Mouse (Mus musculus) brain, embryonic 14.5 days (tissue): ENCODE data around the gene Slc38a3. TPM values are rescaled to one million over a fixed set of nuclear protein-coding genes. Genes with fewer than 3 reads are reported as not detected.

Experiments used
- DNase-seq: peaks from one replicate; pipeline ENCODE4 v3.0.0-alpha.2; 2011; ENCODE audit warnings: low read depth
- CTCF ChIP-seq: fragments of 200-500 bp; IDR thresholded peaks from 2 replicates; pipeline ENCODE4 v1.5.1; 2012; ENCODE audit warnings: inconsistent platforms, mild to moderate bottlenecking, moderate library complexity, borderline replicate concordance; ENCODE audit not compliant: insufficient read depth, insufficient read length; ENCODE audit errors: extremely low read depth
- POLR2A ChIP-seq: fragments of 200-500 bp; IDR thresholded peaks from 2 replicates; pipeline ENCODE4 v1.6.1; 2012; ENCODE audit warnings: mild to moderate bottlenecking, inconsistent platforms, borderline replicate concordance; ENCODE audit not compliant: poor library complexity, insufficient read depth, insufficient read length, severe bottlenecking; ENCODE audit errors: extremely low read depth
- polyA plus RNA-seq: library from polyadenylated mRNA; depleted of rRNA; stranded (reverse); fragments of >200 nt; gene quantifications from 2 replicates; pipeline ENCODE4 v1.2.3, GENCODE M21; 2012

The Slc38a3 gene
- polyA plus RNA-seq, 1 experiment: 79.7 TPM

DNA sequence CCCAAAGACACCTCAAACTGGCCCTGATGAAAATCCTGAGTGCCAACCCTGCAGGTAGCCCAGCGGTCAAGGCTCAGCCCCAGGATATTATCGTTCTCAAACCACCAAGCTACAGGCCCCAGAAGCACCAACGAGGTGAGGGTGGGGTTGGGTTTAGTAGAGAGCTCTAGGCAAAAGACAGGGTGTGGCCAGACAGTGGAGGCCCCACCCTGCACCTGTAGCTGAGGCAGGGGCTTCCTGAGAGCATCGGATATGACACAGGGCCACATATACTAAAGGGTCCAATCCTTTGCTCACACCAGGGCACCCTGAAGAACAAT is 40.0 kb downstream of the Slc38a3 start:
- TF ChIP-seq POLR2A: no peak
- no peak for TF ChIP-seq CTCF
- no peak for DNase-seq

DNA sequence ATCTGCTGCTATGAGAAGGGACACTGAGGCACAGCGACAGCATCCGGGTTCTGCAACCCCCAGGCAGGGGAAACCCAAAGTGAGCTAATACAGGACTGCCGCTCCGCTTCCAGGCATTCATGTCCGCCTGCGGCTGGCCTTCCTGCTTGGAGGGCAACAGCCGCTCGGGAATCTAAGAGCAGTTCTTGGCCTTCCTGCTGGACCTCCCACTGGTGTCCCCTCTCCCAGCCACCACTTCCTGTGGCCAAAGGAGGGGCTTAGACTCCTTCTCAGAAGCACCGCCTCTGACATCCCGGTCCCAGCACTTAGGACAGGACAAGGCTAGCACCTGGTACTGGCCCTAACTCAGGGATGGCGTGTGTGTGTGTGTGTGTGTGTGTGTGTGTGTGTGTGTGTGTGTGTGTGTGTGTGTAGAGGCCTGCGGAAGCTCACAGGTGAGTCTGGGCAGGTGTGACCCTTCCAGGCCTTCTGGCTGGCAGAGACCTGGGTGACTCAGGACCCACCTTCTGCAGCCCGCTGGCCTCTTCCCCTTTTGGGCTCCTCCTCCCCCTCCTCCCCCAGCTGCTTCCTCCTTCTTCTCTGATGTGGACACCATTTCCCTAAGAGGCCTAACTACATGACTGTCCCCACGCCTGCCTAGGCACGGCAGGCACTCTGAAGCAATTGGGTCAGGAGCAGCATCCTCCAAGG is 40.5 kb downstream of the Slc38a3 start:
- DNase-seq: no peak
- TF ChIP-seq POLR2A: no peak
- TF ChIP-seq CTCF: no peak

DNA sequence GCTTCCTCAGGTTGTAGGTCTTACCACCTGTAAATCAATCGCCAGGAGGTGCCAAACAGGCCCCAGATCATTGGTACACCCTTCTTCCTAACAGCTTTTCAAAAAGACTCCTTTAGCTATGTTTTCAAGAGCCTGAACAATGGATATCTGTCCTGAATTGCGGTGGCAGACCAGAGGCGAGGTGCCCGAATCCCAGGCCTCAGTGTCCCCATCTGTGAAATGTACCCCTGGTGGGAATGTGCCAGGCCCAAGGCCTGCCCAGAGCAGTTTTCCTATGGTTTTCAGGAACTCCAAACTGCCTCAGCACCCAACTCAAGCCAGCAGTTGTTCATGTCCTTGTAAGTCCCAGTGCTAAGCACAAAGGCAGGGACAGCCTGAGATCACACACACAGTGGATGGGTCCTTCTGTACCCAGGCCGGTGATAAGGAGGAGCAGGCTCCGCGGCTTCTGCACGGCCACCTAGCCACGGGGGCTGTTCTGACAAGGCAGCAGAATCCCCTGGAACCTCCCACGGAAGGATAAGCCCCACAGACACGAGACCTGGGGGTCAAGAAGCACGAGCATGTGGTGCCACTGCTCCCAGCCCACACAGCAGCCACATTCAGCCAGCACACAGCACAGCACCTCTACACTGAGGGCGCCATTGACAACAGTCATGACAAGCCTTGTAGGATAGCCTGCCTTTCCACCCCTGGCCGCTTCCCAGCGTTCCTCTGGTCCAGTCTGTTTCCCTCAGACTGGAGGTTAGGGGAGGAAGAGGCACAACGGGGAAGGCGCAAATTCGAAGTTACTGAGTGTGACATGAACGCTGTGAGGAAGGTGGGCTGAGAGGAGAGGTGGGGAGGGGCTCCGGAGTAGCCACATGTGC is 41.7 kb downstream of the Slc38a3 start:
- peak; percentile 47 for DNase-seq

GRCm38 (mm10) chr9:107626844-107627277 is 42.5 kb downstream of the Slc38a3 start:
- peak; percentile 89 for TF ChIP-seq CTCF
- no peak for TF ChIP-seq POLR2A
- peak; percentile 98 for DNase-seq

More for the DNA sequence above, 41.7 kb downstream of the Slc38a3 start:
- TF ChIP-seq CTCF (no peak), POLR2A (no peak)

GRCm38 (mm10) chr9:107626158-107626843 is 43.0 kb downstream of the Slc38a3 start:
- DNase-seq: peak; percentile 88
- TF ChIP-seq CTCF (no peak), POLR2A (no peak)

GRCm38 (mm10) chr9:107625351-107626128 is 43.8 kb downstream of the Slc38a3 start:
- peak; percentile 53 for DNase-seq
- peak; percentile 28; the same call in 1 of the 2 replicates for TF ChIP-seq CTCF
- no peak for TF ChIP-seq POLR2A

DNA sequence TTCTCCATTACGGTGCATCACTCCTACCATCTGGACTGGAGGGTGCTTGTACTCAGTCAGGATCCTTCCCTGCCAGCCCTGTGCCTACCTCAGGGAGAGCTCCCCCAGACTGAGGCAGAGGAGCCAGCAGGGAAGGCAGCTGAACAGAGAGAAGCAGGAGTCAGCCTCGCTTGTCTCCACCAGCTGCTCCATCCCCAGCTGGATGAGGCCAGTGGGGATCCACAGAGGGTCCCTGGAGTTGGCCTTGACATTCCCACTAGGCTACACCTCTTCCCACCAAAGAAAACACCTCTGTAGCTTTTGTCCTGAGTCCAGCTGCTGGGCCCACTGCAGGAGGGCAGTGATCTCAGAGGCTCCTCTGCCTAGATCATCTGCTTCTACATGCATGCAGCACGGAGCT is 44.4 kb downstream of the Slc38a3 start:
- no peak for TF ChIP-seq POLR2A
- no peak for TF ChIP-seq CTCF
- no peak for DNase-seq

DNA sequence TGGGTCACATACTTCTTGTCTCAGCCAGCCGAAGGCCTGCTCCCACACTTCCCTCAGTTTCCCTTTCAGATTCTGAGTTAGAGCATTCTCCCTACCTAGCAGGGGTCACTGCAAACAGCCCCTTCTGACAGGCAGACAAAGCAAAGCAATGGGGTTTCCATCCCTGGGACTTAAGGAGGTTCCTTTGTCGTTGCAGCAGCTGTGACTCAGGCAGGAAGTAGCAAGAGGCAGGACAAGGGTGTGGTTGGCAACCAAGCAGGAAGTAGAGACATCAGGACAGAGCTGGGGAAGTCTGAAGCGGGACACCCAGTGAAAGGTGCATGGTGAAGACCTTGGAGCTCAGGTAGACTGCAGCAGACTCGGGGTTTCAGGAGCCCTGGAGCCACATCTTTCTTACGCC is 44.8 kb downstream of the Slc38a3 start:
- TF ChIP-seq POLR2A (no peak), CTCF (no peak)
- DNase-seq: no peak

- DNase-seq: no peak
- TF ChIP-seq CTCF (no peak), POLR2A (no peak)
Measured at GRCm38 (mm10) chr9:107620954-107621353, 48.4 kb downstream of the Slc38a3 start.

- TF ChIP-seq POLR2A (no peak), CTCF (no peak)
- no peak for DNase-seq
Measured at GRCm38 (mm10) chr9:107619546-107619879, 49.8 kb downstream of the Slc38a3 start.
